Mouse (Mus musculus) spleen, postnatal 4 days (tissue): ENCODE measurements at regions not wholly inside any gene's neighbourhood (a gene's known extent, or its start where the extent isn't known, plus 50 kb on each side); places are given as distances from the start of the nearest gene placed in this dataset.

Experiments
- DNase-seq, 2 experiments: peaks; one replicate each; pipeline ENCODE4 v3.0.0; 2022; ENCODE audit warnings: low spot score in 2 of 2

DNA sequence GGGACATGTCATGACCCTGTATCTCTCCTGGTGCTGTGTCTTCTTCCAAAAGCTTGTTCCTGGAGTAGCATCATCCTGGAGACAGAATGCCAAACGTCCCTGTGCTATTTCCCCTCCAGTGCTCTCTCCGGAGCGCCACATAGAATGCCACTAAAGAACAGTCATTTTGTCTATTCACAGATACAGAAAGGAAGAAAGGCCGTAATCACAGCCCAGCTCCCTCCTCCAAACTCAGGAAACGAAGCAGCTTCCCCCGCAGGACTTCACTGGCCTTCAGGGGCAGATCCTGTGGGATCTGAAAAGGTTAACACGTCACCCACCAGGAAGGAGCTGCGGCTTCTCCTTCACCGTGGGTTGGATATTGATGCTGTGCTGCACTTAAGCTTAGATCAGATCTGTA, 140.7 kb downstream of the Usp46 start:
- no peak for DNase-seq

GRCm38 (mm10) chr5:73928691-73929090, 139.5 kb downstream of the Usp46 start:
- no peak for DNase-seq

- DNase-seq, result no peak
Measured at GRCm38 (mm10) chr5:73930205-73930604, 138.0 kb downstream of the Usp46 start.

GRCm38 (mm10) chr5:73937799-73938198, 130.4 kb downstream of the Usp46 start:
- DNase-seq, result peak in 1 of 2 experiments; percentile 15

DNA sequence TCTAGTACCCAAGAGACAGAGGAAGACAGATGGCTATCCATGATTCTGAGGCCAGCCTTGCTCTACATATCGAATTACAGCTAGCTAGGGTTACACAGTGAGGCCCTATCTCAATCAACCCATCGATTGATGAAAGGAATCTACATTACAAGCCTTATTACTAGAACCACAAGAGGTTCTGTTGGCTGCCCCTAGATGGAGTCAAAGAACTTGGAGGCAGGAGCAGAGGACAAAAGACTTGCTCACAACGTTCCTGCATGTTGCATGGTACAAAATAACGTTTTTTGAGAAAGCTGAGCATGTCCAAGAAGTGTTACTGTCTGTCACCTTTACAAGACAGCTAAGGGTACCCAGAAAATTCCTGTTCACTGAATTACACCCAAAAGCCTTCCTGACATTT, 129.8 kb downstream of the Usp46 start:
- no peak for DNase-seq

DNA sequence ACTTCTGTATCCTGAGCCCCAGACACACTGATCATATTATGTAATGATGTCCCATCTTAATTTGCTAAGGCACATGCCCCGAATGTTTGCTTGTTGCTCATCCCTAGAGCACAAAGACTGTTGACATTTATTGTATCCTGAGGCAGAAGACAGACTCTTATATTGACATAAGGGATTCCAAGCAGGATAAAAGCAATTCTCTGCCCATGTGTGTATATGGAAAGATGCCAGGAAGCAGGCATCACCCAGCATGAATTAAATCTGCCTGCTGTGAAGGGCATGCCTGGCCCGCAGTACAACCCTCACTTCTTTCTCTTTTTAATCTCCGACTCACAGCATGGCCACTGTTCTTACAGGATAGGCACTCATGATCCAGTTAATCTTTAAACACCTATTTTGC, 125.3 kb downstream of the Usp46 start:
- DNase-seq, result peak in 1 of 2 experiments; percentile 13

DNA sequence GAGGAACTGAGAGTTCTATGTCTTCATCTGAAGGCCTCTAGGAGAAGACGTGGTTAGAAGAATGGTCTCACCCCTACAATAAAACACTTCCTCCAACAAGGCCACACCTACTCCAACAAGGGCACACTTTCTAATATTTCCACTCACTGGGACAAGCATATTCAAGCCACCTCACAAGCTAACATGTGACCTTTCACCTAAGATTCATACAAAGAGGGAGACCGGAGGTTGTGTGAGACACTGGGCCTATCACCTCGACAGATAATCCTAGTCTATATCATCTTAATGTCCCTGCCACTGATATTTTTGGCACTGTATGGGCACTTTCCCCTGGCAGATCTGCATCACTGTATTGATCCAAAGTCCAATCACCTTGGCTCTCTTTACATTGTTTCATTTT, 122.6 kb downstream of the Usp46 start:
- peak in 1 of 2 experiments; percentile 21 for DNase-seq

DNA sequence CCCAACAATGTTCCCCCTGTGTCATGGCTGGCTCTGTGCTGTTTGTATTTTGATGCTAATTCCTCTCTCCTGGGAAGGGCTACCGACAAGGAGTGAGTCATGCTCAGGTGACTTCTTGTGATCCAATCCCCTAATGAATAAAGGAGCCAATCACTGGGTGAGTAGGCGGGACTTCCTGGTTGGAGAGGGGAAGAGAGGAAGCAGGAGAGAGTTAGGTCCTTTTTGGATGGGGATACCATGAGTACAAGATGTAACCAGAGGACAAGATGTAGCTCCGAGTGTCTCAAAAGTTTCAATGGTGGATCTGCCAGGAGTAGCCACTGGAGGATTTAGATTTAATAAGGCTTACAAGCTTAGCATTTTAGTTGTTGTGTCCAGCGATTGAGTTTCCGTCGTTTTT, 122.1 kb downstream of the Usp46 start:
- no peak for DNase-seq

DNA sequence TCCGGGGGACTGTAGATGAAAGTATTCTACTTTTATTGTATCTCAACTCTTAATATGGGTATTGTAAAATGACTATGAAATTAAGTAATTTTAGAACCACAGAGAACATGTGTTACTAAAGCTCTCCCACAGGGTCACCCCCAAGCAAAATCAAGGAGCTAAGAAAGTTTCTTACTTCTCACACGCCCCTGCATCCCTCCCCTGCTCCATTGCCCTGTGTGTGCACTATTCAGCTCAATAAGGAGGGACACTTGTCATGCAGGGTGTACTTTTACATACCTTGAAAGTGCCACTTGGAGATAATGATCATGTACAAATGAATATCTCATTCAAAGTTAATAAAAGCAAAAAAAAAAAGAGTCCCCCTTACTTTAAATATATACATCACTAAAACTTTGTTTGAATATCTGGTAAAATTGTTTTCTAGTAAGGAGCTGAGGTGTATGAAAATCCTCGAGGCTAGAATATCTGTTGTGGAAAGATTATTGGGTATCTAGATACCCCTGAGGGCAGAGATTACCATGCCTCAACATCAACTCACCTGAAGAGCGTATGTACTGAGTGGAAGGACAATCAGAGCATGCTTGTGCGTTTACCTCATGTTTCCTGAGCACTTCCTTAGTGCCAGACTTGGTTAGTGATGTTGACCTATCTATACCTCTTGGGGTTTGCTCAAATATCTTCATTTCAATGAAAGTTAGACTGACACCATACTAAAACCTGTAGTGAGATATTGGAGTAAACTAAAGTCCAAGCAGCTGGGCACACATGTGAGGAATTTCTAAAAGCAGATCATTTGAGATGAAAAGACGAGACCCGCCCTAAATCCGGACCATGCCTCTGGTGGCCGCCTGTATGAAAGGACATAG, 120.0 kb downstream of the Usp46 start:
- DNase-seq, result no peak
